Mouse (Mus musculus): ENCODE data around the gene Rgs7bp.
"Not testable (repeated sequence)": the region's sequence is repeated elsewhere in the genome, so short reads cannot be mapped to it uniquely, and the experiment has no call there.

Gene Rgs7bp

DNA sequence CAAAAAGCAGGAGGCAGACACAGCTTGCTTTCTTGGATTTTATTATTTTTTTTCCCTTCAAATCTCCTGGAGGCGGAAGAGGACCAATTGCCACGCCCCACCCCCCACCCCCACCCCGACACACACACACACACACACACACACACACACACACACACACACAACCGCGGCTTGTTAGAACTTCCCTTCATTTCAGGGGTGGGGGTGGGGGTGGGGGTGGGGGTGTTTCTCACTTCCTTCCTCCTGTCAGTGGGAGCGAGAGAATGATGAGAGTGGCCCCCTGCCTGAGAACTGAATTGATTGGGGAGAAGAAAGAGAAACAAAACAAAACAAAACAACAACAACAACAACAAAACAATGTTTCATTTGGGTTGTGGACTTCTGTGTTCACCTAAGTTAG, 117.0 kb downstream of the Rgs7bp start:
- no peak for DNase-seq (ENCODE audit: low read depth, low spot score)

DNA sequence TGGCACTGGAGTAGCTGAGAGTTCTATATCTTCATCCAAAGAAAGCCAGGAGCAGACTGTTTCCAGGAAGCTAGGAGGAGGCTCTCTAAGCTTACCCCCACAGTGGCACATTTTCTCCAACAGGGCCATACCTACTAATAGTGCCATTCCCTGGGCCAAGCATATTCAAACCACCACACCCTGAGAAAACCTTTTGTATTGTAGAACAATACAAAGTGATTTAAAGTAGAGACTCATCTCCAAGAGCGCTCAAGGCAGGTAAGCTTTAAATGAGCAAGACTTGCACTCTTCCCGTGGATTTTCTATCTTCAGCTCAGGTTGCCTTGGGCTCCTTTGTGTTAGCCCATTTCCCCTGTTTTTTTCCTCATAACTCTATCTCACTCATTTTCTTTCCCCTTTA, 118.1 kb downstream of the Rgs7bp start:
- DNase-seq (ENCODE audit: low read depth, low spot score) = no peak

DNA sequence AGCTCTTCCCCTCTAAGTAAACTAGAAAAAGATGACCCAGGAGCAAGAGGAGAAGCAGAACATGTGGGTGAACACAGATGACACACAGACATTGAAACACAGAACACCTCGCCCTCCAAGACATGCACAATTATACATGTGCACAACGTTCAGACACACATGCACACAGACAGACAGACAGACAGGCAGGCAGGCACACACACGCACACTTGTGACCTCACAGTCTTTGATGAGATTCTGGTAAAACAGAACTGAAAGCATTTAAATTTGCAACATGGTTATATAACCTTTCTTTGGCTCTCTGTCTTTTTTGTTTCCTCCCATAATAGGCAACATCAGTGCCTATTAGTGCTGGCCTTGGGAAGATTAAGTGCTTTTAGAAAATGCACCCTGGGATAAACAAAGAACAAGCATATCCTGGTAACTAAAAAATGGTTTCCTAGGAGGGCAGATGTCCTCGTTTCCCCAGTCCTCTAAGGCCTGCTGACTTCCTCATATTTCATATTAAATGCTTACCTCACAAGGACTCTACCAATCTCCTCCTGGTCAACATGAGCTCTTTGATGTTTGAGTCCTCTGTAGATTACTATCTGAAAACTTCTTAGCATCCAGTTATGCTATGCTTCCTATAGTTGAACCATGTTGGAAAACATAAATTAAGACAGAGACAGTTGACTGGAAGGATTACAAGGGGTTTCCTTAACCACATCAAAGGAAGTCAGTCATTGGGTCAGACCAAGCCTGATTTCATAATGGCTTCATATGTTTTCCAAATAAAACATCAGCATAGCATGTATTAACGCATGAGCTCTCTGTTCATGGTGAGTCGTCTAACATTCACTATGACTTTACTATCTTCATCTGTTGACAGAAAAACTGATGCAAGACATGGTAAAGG, 122.8 kb downstream of the Rgs7bp start:
- DNase-seq (ENCODE audit: low read depth, low spot score) = peak; percentile 34

DNA sequence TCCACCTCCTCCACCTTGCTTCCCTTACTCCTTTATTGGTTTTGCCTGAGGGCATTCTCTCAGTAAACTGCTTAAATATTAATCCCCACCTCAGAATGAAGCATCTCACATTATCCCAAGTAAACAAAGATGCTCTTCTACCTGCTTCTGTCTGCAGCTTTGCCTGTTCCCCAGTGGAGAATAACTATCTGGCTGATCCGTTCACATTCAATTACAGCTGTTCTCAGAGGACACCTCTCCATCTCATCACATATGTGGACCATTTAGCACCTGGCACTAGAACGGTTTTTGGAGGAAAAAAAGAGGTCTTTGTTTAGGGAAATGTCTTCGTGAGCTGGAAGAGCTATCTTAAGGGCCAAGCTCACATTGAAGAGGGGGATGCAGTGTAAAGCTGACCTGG, 123.9 kb downstream of the Rgs7bp start:
- DNase-seq (ENCODE audit: low read depth, low spot score) = no peak

DNA sequence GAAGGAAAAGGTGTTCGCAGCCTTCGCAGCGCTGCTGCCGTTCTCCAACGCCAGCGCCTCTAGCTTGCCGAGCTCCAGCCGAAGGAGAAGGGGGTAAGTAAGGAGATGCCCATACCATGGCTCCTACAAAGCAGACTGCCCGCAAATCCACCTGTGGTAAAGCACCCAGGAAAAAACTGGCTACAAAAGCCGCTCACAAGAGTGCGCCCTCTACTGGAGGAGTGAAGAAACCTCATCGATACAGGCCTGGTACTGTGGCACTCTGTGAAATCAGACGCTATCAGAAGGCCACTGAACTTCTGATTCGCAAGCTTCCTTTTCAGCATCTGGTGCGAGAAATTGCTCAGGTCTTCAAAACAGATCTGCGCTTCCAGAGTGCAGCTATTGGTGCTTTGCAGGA, 136.1 kb downstream of the Rgs7bp start:
- peak; percentile 40 for DNase-seq (ENCODE audit: low read depth, low spot score)

DNA sequence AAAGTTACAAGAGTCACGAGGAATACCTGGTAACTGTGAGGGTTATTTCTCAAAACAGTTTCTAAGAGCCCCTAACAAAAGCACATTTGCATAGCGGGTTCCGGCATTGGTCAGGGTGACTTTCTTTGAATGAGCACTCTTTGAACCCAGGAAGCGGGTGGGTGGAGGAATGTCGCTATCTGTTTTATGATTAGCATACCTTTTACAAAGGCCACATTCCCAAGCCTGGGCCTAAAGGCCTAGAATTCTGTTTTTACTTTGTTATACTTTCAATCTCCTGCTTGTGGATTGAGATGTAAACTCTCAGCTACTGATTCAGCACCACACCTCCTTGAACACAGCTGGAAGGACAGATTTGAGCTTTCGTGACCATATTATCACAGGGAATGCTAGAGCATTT, 138.0 kb downstream of the Rgs7bp start:
- DNase-seq (ENCODE audit: low read depth, low spot score) = not testable (repeated sequence)

DNA sequence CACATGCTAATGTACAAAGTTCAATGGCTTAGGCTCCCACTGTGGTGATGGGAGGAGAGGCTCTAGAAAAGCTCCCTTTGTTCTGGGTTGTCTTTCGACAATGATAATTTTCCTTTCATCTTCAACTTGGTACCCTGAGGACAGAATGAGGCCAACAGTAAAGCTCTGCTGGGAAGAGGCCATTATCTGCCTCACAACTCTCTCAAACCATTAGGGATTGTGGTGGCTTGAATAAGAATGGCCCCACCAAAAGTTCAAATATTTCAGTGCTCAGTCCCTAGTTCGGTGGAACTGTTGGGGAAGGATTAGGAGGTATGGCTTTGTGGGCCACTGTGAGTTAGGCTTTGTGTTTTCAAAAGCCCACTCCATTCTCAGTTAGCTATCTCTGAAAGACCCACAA, 138.6 kb downstream of the Rgs7bp start:
- DNase-seq (ENCODE audit: low read depth, low spot score) = no peak

DNA sequence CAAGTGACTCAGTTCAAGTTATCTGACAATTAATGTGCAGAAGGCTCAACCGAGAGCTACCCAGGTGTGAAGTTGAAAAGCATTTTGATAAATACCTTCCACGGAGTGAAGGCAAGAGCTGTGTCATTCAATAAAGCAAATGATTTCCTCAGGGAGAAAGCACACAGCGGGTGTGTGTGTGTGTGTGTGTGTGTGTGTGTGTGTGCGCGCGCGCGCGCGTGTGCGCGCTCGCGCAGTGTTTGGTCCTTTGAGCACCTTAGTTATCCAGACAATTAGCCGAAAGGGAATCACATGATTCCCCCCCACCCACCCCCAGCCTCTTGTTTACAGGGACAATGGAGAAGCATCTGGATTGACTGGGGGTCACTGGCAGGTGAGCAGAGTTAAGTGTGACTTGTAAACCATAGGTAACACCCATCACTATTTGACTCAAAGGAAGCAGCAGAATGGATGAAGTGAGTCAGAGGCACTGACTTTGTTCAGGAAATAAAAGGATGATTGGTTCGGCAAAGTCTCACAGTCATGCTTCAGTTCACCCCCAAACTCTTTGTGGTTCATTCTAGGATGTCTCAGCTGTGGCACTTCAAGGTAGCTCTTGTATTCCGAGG, 140.3 kb downstream of the Rgs7bp start:
- DNase-seq (ENCODE audit: low read depth, low spot score) = no peak

DNA sequence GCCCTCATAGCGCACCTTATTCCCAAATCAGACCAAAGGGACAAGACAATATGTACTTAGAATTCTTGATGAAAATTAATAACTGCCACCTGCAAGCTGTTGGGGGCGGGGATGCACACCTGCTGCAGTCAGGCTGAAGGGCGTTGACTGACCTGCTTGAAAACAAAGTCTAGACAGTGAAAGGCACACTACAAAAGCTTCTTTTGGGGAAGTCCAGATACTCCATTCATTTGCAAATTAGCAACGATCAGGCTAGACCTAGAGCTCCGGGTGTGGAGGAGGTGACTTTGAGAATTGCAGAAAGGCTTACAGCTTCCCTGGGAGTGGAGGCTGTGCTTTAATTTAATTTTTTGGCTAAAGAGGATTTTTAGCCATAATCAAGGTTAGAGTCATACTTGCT, 143.1 kb downstream of the Rgs7bp start:
- not testable (repeated sequence) for DNase-seq (ENCODE audit: low read depth, low spot score)

DNA sequence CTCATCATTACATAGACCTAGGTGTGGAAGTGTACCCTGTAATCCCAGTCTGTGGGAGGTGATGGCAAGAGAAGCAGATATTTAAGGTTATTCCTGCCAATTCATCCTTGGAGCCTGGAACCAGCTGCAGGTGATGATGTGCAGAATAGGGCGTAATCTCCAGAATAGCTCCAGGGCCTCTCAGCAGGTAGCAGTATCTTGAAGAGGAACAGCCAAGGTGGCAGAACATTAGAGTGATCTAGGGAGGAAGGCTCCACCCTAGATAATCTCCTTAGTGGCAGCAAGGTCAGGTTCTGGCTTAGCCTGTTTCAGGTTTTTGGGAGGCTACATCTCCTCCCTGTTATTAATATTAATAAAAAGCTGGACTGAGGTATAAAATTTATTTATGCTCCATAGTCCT, 143.7 kb downstream of the Rgs7bp start:
- DNase-seq (ENCODE audit: low read depth, low spot score) = not testable (repeated sequence)

DNA sequence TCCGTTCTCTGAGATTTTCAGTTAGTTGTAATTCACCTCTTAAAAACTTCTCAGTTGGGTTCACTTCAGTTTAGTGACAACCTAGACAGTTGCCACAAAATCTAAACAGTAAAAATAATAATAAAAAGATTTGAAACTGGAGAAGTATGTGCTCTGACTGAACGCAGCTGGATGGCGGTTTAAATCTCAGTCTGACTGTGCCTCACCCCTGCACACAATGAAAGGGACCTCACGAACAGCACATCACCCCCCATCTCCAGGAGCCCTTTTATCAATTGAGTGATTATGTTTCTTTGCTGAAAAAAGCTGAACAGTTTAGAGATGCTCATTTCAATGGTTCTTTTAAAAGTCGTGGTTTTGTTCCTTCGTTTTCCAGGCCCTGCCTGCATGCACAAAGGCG, 146.0 kb downstream of the Rgs7bp start:
- no peak for DNase-seq (ENCODE audit: low read depth, low spot score)
